Mouse (Mus musculus) E14TG2a.4 (cell line): ENCODE measurements around the gene Sucla2.

Source experiments
- CTCF ChIP-seq: conservative IDR thresholded peaks from 2 replicates; pipeline ENCODE4 v1.5.1; 2014; ENCODE audit warnings: low read length
- NANOG ChIP-seq: IDR thresholded peaks from 2 replicates; pipeline ENCODE4 v1.6.1; 2014; ENCODE audit warnings: borderline replicate concordance, low read length, mixed read lengths
- POU5F1 ChIP-seq: IDR thresholded peaks from 2 replicates; pipeline ENCODE4 v1.6.1; 2014; ENCODE audit warnings: low read length, borderline replicate concordance

DNA sequence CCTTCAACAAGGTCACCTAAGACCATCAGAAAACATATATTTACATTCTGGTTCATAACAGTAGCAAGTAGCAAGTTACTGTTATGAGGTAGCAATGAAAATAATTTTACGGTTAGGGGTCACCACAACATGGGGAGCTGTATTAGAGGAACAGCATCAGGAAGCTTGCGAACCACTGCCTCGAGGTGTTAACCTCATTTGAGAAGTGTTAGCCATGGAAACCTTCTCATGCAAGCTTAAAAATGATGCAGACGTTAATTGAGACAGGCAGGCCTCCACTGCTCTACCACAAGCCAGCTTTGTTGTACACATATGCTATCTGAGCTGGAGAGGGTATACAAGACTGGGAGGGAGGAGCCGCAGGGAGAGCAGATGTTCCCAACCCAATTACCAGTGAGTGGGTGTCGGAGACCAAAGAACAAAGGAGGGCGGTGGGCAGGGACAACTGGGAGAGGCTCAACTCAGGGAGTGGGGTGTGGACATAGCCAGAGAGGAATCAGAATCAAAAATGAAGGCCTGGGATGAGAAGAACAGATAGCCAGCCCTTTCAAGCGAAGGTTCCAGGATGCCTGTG lies 48.7 kb upstream of the Sucla2 start:
- TF ChIP-seq CTCF (no peak), POU5F1 (no peak), NANOG (no peak)
